Mouse (Mus musculus): ENCODE measurements around the gene Nde1.

DNA sequence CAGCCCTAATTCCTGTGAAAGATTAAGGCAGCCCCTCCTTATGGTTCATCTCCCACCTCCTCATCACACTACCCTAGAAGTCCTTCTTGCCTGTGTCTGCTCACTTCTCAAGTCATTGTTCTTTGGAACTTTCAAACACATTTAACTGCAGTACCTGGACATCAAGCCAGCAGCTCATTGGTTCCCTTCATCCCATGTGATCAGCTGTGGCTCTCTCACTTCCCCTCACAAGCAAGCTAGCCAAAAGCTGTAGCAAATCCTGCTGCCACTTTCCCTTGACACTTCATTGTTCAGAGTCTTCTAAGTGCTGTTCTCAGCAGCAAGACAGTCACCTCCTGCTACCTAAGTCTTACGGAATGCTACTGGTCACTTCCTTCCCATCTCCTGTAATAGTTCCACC lies 37.8 kb upstream of the Nde1 start:
- TF ChIP-seq EP300 (IDR thresholded peaks at IDR 0.05; ENCODE audit: insufficient read depth, low read depth, low read length) (no peak), POLR2A (IDR thresholded peaks at IDR 0.05; ENCODE audit: insufficient read depth, low read length) (no peak)

Data from ES-Bruce4 (cell line).